13 mouse cellular contexts compared by ENCODE assay signal in genomic region chr10:114949194-114949593, GRCm38 (mm10).
"Had no signal": no experiment of that assay in that cellular context is flagged by ENCODE, and none has a peak within 500 bp of the region (broad histone marks: within the 10 kb centered on the region; RNA-seq: fewer than 3 reads in every experiment).

No protein-coding gene starts in this region.

- H3K36me3 ChIP-seq: limb, embryonic 10.5 days; liver, embryonic 12.5 days; midbrain, embryonic 15.5 days; neural tube, embryonic 13.5 days had no signal

- H3K27me3 ChIP-seq: liver, embryonic 12.5 days; midbrain, embryonic 15.5 days; neural tube, embryonic 13.5 days had no signal

- ATAC-seq: liver, embryonic 12.5 days; midbrain, embryonic 15.5 days had no signal

- H3K9ac ChIP-seq: liver, embryonic 12.5 days; lung, embryonic 14.5 days; midbrain, embryonic 15.5 days; neural tube, embryonic 13.5 days had no signal

- H3K4me3 ChIP-seq: left cerebral cortex, adult 2 months; limb, embryonic 10.5 days; liver, embryonic 12.5 days; midbrain, embryonic 15.5 days; neural tube, embryonic 13.5 days had no signal

- H3K9me3 ChIP-seq: limb, embryonic 10.5 days; liver, embryonic 12.5 days; midbrain, embryonic 15.5 days; neural tube, embryonic 13.5 days had no signal

- DNase-seq: kidney, postnatal 25 days; lung, embryonic 14.5 days; lung, postnatal 10 days; lung, postnatal 4 days; retina, postnatal 1 day; thymus, adult 18-20 months; thymus, postnatal 14 days had no signal

- H3K27ac ChIP-seq: left cerebral cortex, adult 2 months; limb, embryonic 10.5 days; liver, embryonic 12.5 days; midbrain, embryonic 15.5 days; neural tube, embryonic 13.5 days had no signal

- H3K4me2 ChIP-seq: liver, embryonic 12.5 days; lung, embryonic 14.5 days; midbrain, embryonic 11.5 days; midbrain, embryonic 15.5 days; neural tube, embryonic 13.5 days had no signal

- H3K4me1 ChIP-seq: limb, embryonic 10.5 days; liver, embryonic 12.5 days; midbrain, embryonic 15.5 days; neural tube, embryonic 13.5 days had no signal
